10 mouse cellular contexts compared by ENCODE assay signal in genomic region chr13:16715296-16715960, GRCm38 (mm10).
DNase-seq lines count a peak whose midpoint lies in the region; ATAC-seq and TF ChIP-seq lines count a peak whose summit lies in the region.
"Had no signal": no experiment of that assay in that cellular context is flagged by ENCODE, and none has a peak within 500 bp of the region (broad histone marks: within the 10 kb centered on the region; RNA-seq: fewer than 3 reads in every experiment).

No protein-coding gene starts in this region.

- DNase-seq in lung, embryonic 14.5 days = peak; percentile 61
- DNase-seq in lung, adult 2 months = no peak
- DNase-seq in heart, adult 8-10 months (ENCODE audit: low spot score) = peak; percentile 65
- DNase-seq in cerebellum, postnatal 4 days (ENCODE audit: low spot score in 2 of 2) = no peak
- DNase-seq in frontal cortex, postnatal 14 days (ENCODE audit: low spot score in 2 of 2) = no peak
- DNase-seq in midbrain, postnatal 0 days (ENCODE audit: low spot score) = no peak
- DNase-seq: layer of hippocampus, adult 9-11 months; liver, embryonic 13.5 days; right cerebral cortex, adult 18-20 months had no signal

- no peak for TF ChIP-seq CTCF in lung, embryonic 14.5 days (IDR thresholded peaks at IDR 0.05; ENCODE audit: low read depth)
- TF ChIP-seq CTCF in lung, adult 2 months (IDR thresholded peaks at IDR 0.05; ENCODE audit: insufficient read depth, low read length) = no peak
- no peak for TF ChIP-seq CTCF in midbrain, postnatal 0 days (IDR thresholded peaks at IDR 0.05)

- 20% methylated on average over 5 of the region's 5 CpGs for WGBS in lung, embryonic 14.5 days
- WGBS in lung, adult 2 months = 30% methylated on average over 5 of the region's 5 CpGs
- 21% methylated on average over 5 of the region's 5 CpGs for WGBS in lung, embryonic 15.5 days
- 76% methylated on average over 5 of the region's 5 CpGs for whole genome bisulfite sequencing in midbrain, postnatal 0 days

- H3K9ac ChIP-seq in lung, embryonic 14.5 days = no peak overlapping the region
- no peak overlapping the region for H3K9ac ChIP-seq in lung, embryonic 15.5 days
- no peak overlapping the region for H3K9ac ChIP-seq in midbrain, postnatal 0 days (replicated peaks; ENCODE audit: low read length, poor library complexity, severe bottlenecking)
- H3K9ac ChIP-seq: liver, embryonic 13.5 days had no signal

- H3K9me3 ChIP-seq in lung, embryonic 14.5 days (ENCODE audit: low read depth, low read length) = no peaks in the 10 kb centered on the region
- H3K9me3 ChIP-seq in lung, embryonic 15.5 days = no peaks in the 10 kb centered on the region
- H3K9me3 ChIP-seq in midbrain, postnatal 0 days (ENCODE audit: low read length) = no peaks in the 10 kb centered on the region
- H3K9me3 ChIP-seq: liver, embryonic 13.5 days had no signal

- TF ChIP-seq POLR2A in lung, adult 2 months (IDR thresholded peaks at IDR 0.05; ENCODE audit: borderline replicate concordance, extremely low read depth, low read depth, low read length) = no peak

- H3K36me3 ChIP-seq in lung, embryonic 14.5 days (ENCODE audit: insufficient read depth) = no peaks in the 10 kb centered on the region
- H3K36me3 ChIP-seq in lung, embryonic 15.5 days = no peaks in the 10 kb centered on the region
- no peaks in the 10 kb centered on the region for H3K36me3 ChIP-seq in midbrain, postnatal 0 days (ENCODE audit: insufficient read depth, low read length)
- H3K36me3 ChIP-seq: liver, embryonic 13.5 days had no signal

- peak; percentile 80; the same call in 1 of the 2 replicates for ATAC-seq in lung, embryonic 14.5 days (ENCODE audit: insufficient read depth)
- ATAC-seq in lung, embryonic 15.5 days (ENCODE audit: borderline replicate concordance, extremely low read depth, low FRiP score, low TSS enrichment) = peak; percentile 49; the same call in 1 of the 2 replicates
- no peak for ATAC-seq in midbrain, postnatal 0 days (ENCODE audit: low FRiP score)

- H3K4me1 ChIP-seq in lung, embryonic 14.5 days (ENCODE audit: insufficient read depth) = no peaks in the 10 kb centered on the region
- no peaks in the 10 kb centered on the region for H3K4me1 ChIP-seq in lung, adult 2 months (ENCODE audit: control insufficient read depth, insufficient read depth, low read length)
- peaks cover 7% of the 10 kb centered on the region; the same call in 1 of the 2 replicates for H3K4me1 ChIP-seq in lung, embryonic 15.5 days
- H3K4me1 ChIP-seq in midbrain, postnatal 0 days (ENCODE audit: insufficient read depth, low read length) = no peaks in the 10 kb centered on the region
- H3K4me1 ChIP-seq: liver, embryonic 13.5 days had no signal

- no peak overlapping the region for H3K27ac ChIP-seq in lung, embryonic 14.5 days (ENCODE audit: low read depth)
- H3K27ac ChIP-seq in lung, embryonic 15.5 days = no peak overlapping the region
- H3K27ac ChIP-seq in midbrain, postnatal 0 days (ENCODE audit: low read depth, low read length) = no peak overlapping the region
- H3K27ac ChIP-seq: liver, embryonic 13.5 days had no signal

- no peak overlapping the region for H3K4me2 ChIP-seq in lung, embryonic 14.5 days
- no peak overlapping the region for H3K4me2 ChIP-seq in lung, embryonic 15.5 days
- no peak overlapping the region for H3K4me2 ChIP-seq in midbrain, postnatal 0 days (ENCODE audit: low read depth, low read length, poor library complexity, severe bottlenecking)
- H3K4me2 ChIP-seq: liver, embryonic 13.5 days had no signal

- no peaks in the 10 kb centered on the region for H3K27me3 ChIP-seq in lung, embryonic 14.5 days (ENCODE audit: insufficient read depth, low read length)
- H3K27me3 ChIP-seq in lung, embryonic 15.5 days = no peaks in the 10 kb centered on the region
- H3K27me3 ChIP-seq in midbrain, postnatal 0 days (ENCODE audit: insufficient read depth, low read length) = no peaks in the 10 kb centered on the region
- H3K27me3 ChIP-seq: liver, embryonic 13.5 days had no signal

- H3K4me3 ChIP-seq in lung, embryonic 14.5 days (ENCODE audit: low read depth, low read length) = no peak overlapping the region
- no peak overlapping the region for H3K4me3 ChIP-seq in lung, adult 2 months (replicated peaks; ENCODE audit: extremely low read depth, low read depth, low read length)
- H3K4me3 ChIP-seq in lung, embryonic 15.5 days = no peak overlapping the region
- H3K4me3 ChIP-seq in midbrain, postnatal 0 days (ENCODE audit: low read depth, low read length) = no peak overlapping the region
- H3K4me3 ChIP-seq: liver, embryonic 13.5 days had no signal

Comparison
In these comparisons a context has a peak if more than half of its experiments do, and no peak if none do; other contexts are left out.
1. DNase-seq: peak in lung, embryonic 14.5 days (single experiment) and heart, adult 8-10 months (single experiment); none in lung, adult 2 months (single experiment), cerebellum, postnatal 4 days (0 of 2), frontal cortex, postnatal 14 days (0 of 2) and midbrain, postnatal 0 days (single experiment).